Mouse (Mus musculus) midbrain, embryonic 13.5 days (tissue): ENCODE measurements around the gene Cct4. TPM values are rescaled to one million over a fixed set of nuclear protein-coding genes. Genes with fewer than 3 reads are reported as not detected.
A peak's percentile ranks its signal among the peaks of the same experiment; 100 is the strongest.

Source experiments
- ATAC-seq: fragments of 200-750 bp; cut with Nextera tagmentation; 2 replicates; pipeline ENCODE4 v1.8.0; 2017; ENCODE audit warnings: mild to moderate bottlenecking, moderate TSS enrichment, moderate library complexity
- H3K27ac ChIP-seq: fragments of 300-500 bp; sonication (generic); 2 replicates; pipeline ENCODE4 v1.5.1; 2015; ENCODE audit warnings: inconsistent platforms, mild to moderate bottlenecking, moderate library complexity
- H3K27me3 ChIP-seq: fragments of 300-500 bp; sonication (generic); 2 replicates; pipeline ENCODE4 v1.6.1; 2015; ENCODE audit warnings: mild to moderate bottlenecking, inconsistent platforms
- H3K36me3 ChIP-seq: fragments of 300-500 bp; sonication (generic); 2 replicates; pipeline ENCODE4 v1.6.1; 2015; ENCODE audit warnings: mild to moderate bottlenecking, inconsistent platforms
- H3K4me1 ChIP-seq: fragments of 300-500 bp; sonication (generic); replicated peaks from 2 replicates; pipeline ENCODE4 v1.6.1; 2015; ENCODE audit warnings: inconsistent platforms
- H3K4me2 ChIP-seq: fragments of 300-500 bp; sonication (generic); replicated peaks from 2 replicates; pipeline ENCODE4 v1.6.1; 2015; ENCODE audit warnings: moderate library complexity, mild to moderate bottlenecking, inconsistent platforms
- H3K4me3 ChIP-seq: fragments of 300-500 bp; sonication (generic); replicated peaks from 2 replicates; pipeline ENCODE4 v1.5.1; 2015; ENCODE audit warnings: mild to moderate bottlenecking, inconsistent platforms
- H3K9ac ChIP-seq: fragments of 300-500 bp; sonication (generic); replicated peaks from 2 replicates; pipeline ENCODE4 v1.6.1; 2015; ENCODE audit warnings: mild to moderate bottlenecking, inconsistent platforms
- H3K9me3 ChIP-seq: fragments of 300-500 bp; sonication (generic); 2 replicates; pipeline ENCODE4 v1.6.1; 2016; ENCODE audit warnings: mild to moderate bottlenecking, inconsistent platforms
- WGBS: fragments of 180-500 bp; shearing (Covaris S2); methylation state at CpG from one replicate; pipeline ENCODE4 v1.1.7; 2015; 5-methylcytosine and 5-hydroxymethylcytosine counted together
- polyA plus RNA-seq: library from polyadenylated mRNA; unstranded; fragments of >200 nt; fragmentation: Nextera tagmentation; extraction: Ambion mirVana; gene quantifications from 2 replicates; pipeline ENCODE4 v1.2.1, GENCODE M21; 2015

Gene Cct4
- polyA plus RNA-seq, 1 experiment from 2014 or later = 322 TPM

GRCm38 (mm10) chr11:22987357-22987756, 3.0 kb upstream of the Cct4 start:
- no peaks in the 10 kb centered on the region for H3K36me3 ChIP-seq
- 0 out of 2 replicates have a peak, but pooled peaks cover 2% of the 10 kb centered on the region for H3K27me3 ChIP-seq
- ATAC-seq = no peak
- H3K4me1 ChIP-seq = peaks cover 16% of the 10 kb centered on the region
- no peak overlapping the region for H3K4me3 ChIP-seq
- WGBS = 56% methylated on average over 2 of the region's 2 CpGs
- no peak overlapping the region for H3K9ac ChIP-seq
- no peak overlapping the region for H3K27ac ChIP-seq
- H3K4me2 ChIP-seq = no peak overlapping the region
- no peaks in the 10 kb centered on the region for H3K9me3 ChIP-seq

DNA sequence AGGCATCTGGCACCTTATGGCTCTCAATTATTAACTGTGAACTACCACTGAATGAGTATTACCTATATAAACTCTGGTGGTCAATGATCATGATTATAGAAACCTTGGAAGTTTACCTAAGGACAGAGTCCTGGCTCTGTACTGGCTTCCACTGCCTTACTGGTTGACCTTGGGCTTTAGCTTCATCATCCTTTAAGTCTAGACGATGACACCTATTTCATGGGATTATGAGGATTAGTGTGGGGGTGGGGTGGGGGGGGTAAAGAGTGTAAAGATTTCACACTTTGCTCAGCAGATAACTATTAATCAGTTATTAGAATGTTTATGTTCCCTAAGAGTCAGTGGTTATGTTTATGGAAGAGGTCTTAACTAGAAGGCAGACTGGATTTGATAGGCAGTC, 533 bp upstream of the Cct4 start:
- Histone ChIP-seq H3K36me3 (peaks cover 11% of the 10 kb centered on the region), H3K9ac (peak overlapping the region; percentile 78), H3K4me2 (peak overlapping the region; percentile 97), H3K4me1 (peaks cover 16% of the 10 kb centered on the region), H3K27ac (peak overlapping the region; percentile 94), H3K27me3 (0 out of 2 replicates have a peak, but pooled peaks cover 2% of the 10 kb centered on the region), H3K9me3 (no peaks in the 10 kb centered on the region), H3K4me3 (peak overlapping the region; percentile 60)
- WGBS = 29% methylated on average over 1 of the region's 1 CpGs
- peak; percentile 4; the same call in 1 of the 2 replicates for ATAC-seq

- H3K27ac ChIP-seq = no peak overlapping the region
- no peaks in the 10 kb centered on the region for H3K27me3 ChIP-seq
- 14% methylated on average over 14 of the region's 14 CpGs for WGBS
- no peak for ATAC-seq
- H3K4me3 ChIP-seq = peak overlapping the region; percentile 60
- H3K36me3 ChIP-seq = peaks cover 24% of the 10 kb centered on the region
- H3K9me3 ChIP-seq = no peaks in the 10 kb centered on the region
- H3K4me2 ChIP-seq = peak overlapping the region; percentile 97
- H3K9ac ChIP-seq = peak overlapping the region; percentile 78
- peaks cover 16% of the 10 kb centered on the region for H3K4me1 ChIP-seq
Observed at GRCm38 (mm10) chr11:22991218-22991835, 1.0 kb downstream of the Cct4 start.

DNA sequence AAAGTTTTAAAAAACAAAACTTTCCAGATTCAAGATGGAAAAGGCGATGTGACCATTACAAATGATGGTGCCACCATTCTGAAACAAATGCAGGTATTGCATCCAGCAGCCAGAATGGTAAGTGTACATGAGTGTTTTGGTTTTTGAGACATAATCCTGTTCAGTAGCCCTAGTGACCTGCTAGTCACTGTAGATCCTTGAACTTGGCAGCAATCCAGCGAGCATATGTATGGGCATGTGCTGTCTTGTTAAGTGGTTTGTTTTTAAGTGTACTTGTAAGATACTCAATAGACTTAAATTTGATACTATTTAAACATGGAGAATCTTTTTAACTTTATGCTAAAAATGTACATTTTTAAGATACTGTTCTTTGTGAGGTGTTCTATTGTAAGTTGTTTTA, 4.0 kb downstream of the Cct4 start:
- peaks cover 16% of the 10 kb centered on the region for H3K4me1 ChIP-seq
- H3K36me3 ChIP-seq = peaks cover 48% of the 10 kb centered on the region
- ATAC-seq = no peak
- H3K9ac ChIP-seq = no peak overlapping the region
- no peaks in the 10 kb centered on the region for H3K9me3 ChIP-seq
- no peak overlapping the region for H3K4me2 ChIP-seq
- H3K27ac ChIP-seq = no peak overlapping the region
- no peak overlapping the region for H3K4me3 ChIP-seq
- H3K27me3 ChIP-seq = no peaks in the 10 kb centered on the region
- 92% methylated on average over 2 of the region's 2 CpGs for WGBS

DNA sequence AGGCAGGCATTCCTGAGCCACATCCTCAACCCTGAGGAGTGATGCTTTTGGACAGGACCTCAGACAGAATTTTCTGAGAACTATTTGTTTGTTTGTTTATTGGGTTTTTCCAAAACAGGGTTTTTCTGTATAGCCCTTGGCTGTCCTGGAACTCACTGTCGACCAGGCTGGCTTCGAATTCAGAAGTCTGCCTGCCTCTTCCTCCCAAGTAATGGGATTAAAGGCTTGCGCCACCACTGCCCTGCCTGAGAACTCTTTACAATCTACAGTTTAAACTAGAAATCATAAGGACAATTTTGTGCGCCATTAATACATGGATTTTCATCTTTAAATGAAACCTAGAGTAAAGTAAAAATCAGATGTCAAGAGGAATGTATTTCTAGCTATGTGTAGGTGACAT, 5.1 kb downstream of the Cct4 start:
- Histone ChIP-seq H3K4me3 (no peak overlapping the region), H3K9ac (no peak overlapping the region), H3K4me1 (peaks cover 16% of the 10 kb centered on the region), H3K36me3 (peaks cover 60% of the 10 kb centered on the region), H3K4me2 (no peak overlapping the region), H3K27ac (no peak overlapping the region), H3K27me3 (no peaks in the 10 kb centered on the region), H3K9me3 (no peaks in the 10 kb centered on the region)
- ATAC-seq = no peak
- 90% methylated on average over 4 of the region's 4 CpGs for WGBS

- no peak for ATAC-seq
- H3K4me2 ChIP-seq = no peak overlapping the region
- H3K9ac ChIP-seq = no peak overlapping the region
- H3K36me3 ChIP-seq = peaks cover 81% of the 10 kb centered on the region
- WGBS = 87% methylated on average over 1 of the region's 1 CpGs
- H3K4me1 ChIP-seq = no peaks in the 10 kb centered on the region
- no peaks in the 10 kb centered on the region for H3K27me3 ChIP-seq
- H3K27ac ChIP-seq = no peak overlapping the region
- no peak overlapping the region for H3K4me3 ChIP-seq
- no peaks in the 10 kb centered on the region for H3K9me3 ChIP-seq
Observed at GRCm38 (mm10) chr11:22998308-22998707, 8.0 kb downstream of the Cct4 start.

GRCm38 (mm10) chr11:23005276-23005675, 15.0 kb downstream of the Cct4 start:
- H3K27me3 ChIP-seq = no peaks in the 10 kb centered on the region
- 93% methylated on average over 1 of the region's 1 CpGs for WGBS
- H3K36me3 ChIP-seq = peaks cover 42% of the 10 kb centered on the region
- no peaks in the 10 kb centered on the region for H3K9me3 ChIP-seq
- H3K4me3 ChIP-seq = no peak overlapping the region
- no peak overlapping the region for H3K27ac ChIP-seq
- H3K4me2 ChIP-seq = no peak overlapping the region
- ATAC-seq = no peak
- no peak overlapping the region for H3K9ac ChIP-seq
- H3K4me1 ChIP-seq = peaks cover 7% of the 10 kb centered on the region

DNA sequence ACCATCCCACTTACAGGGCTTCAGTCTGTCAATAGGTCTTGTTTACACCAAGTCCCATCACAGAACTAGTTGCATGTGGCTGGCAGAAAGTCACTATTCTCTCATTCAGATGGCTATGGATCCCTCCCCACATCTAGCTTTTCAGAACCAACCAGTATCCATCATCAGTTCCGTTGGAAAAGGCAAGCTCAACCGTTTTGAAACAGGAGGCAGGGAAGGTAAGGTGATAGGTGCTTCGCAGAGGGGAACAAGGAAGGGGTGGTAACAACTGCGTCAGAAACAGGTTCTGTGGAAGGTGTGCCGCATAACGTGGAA, 16.8 kb downstream of the Cct4 start:
- 4% methylated on average over 6 of the region's 6 CpGs for WGBS
- H3K9me3 ChIP-seq = no peaks in the 10 kb centered on the region

DNA sequence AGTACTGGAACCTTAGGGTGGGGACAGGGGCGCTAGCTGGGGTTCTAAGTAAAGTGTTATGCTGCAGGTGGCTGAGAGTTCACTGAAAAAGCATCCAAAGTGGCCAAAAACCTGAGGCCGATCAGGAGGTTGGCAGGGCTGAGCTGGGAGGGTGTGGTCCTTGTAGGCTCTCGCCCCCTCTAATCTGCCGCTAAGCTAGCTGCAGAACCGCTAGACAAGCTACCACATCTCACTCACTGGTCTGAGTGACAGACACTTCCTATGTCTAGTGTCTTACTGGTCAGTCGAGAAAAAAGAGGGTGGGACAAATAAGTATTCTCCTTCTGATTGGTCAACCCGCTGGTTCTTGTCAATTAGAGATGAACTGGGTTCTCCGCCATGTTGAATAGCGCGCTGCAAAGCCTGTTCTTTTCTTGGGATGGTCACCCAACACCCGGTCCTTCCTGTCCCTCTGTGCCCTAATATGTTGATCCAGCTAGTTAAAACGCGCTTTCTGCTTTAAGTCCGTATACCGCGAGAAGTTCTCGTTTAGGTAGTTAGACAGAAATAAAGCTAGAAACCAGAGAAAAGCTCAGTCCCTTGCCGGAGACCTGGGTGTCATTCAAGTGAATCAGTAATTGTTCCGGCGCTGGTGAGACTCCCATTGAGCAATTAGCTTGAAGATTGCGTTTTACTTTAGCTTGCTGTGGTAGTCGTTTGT, 17.3 kb downstream of the Cct4 start, which contains the start of gene Fam161a:
TSS of gene Fam161a (plus strand) at position 51 of the 700 bp plus-strand sequence.
- Histone ChIP-seq H3K9me3 (no peaks in the 10 kb centered on the region), H3K4me3 (peak within 1 kb of the TSS; percentile 56), H3K27ac (peak within 1 kb of the TSS; percentile 95), H3K36me3 (peaks cover 21% of the 10 kb centered on the region), H3K4me2 (peak within 1 kb of the TSS; percentile 72), H3K27me3 (no peaks in the 10 kb centered on the region), H3K9ac (peak within 1 kb of the TSS; percentile 75), H3K4me1 (peaks cover 7% of the 10 kb centered on the region)
- ATAC-seq = peak; percentile 94
- 1% methylated on average over 22 of the region's 22 CpGs for WGBS

More for the DNA sequence above, 16.8 kb downstream of the Cct4 start:
- ATAC-seq = no peak; the same call in 1 of the 2 replicates
- H3K27ac ChIP-seq = peak overlapping the region; percentile 95
- no peaks in the 10 kb centered on the region for H3K27me3 ChIP-seq
- H3K9ac ChIP-seq = peak overlapping the region; percentile 66
- peaks cover 7% of the 10 kb centered on the region for H3K4me1 ChIP-seq
- H3K4me3 ChIP-seq = peak overlapping the region; percentile 56
- H3K36me3 ChIP-seq = peaks cover 27% of the 10 kb centered on the region
- peak overlapping the region; percentile 72 for H3K4me2 ChIP-seq

GRCm38 (mm10) chr11:23008181-23008823, 18.0 kb downstream of the Cct4 start:
- Histone ChIP-seq H3K27me3 (no peaks in the 10 kb centered on the region), H3K9ac (peak overlapping the region; percentile 75), H3K36me3 (peaks cover 20% of the 10 kb centered on the region), H3K4me1 (peaks cover 7% of the 10 kb centered on the region), H3K4me2 (peak overlapping the region; percentile 72), H3K4me3 (peak overlapping the region; percentile 56), H3K27ac (peak overlapping the region; percentile 95), H3K9me3 (no peaks in the 10 kb centered on the region)
- peak; percentile 97 for ATAC-seq
- under 1% methylated on average over 40 of the region's 40 CpGs for WGBS

- peaks cover 7% of the 10 kb centered on the region for H3K4me1 ChIP-seq
- no peak for ATAC-seq
- H3K36me3 ChIP-seq = peaks cover 15% of the 10 kb centered on the region
- no peaks in the 10 kb centered on the region for H3K9me3 ChIP-seq
- H3K9ac ChIP-seq = peak overlapping the region; percentile 75
- no peak overlapping the region for H3K27ac ChIP-seq
- no peaks in the 10 kb centered on the region for H3K27me3 ChIP-seq
- whole genome bisulfite sequencing = 41% methylated on average over 4 of the region's 4 CpGs
- H3K4me3 ChIP-seq = peak overlapping the region; percentile 56
- H3K4me2 ChIP-seq = peak overlapping the region; percentile 72
Observed at GRCm38 (mm10) chr11:23008824-23009200, 18.5 kb downstream of the Cct4 start.

GRCm38 (mm10) chr11:23013096-23013495, 22.8 kb downstream of the Cct4 start:
- Histone ChIP-seq H3K27me3 (no peaks in the 10 kb centered on the region), H3K9me3 (no peaks in the 10 kb centered on the region), H3K4me3 (no peak overlapping the region), H3K36me3 (no peaks in the 10 kb centered on the region), H3K9ac (no peak overlapping the region), H3K4me2 (no peak overlapping the region), H3K4me1 (peaks cover 3% of the 10 kb centered on the region; the same call in 1 of the 2 replicates), H3K27ac (no peak overlapping the region)
- no peak for ATAC-seq
- WGBS = 76% methylated on average over 1 of the region's 1 CpGs
